Mouse (Mus musculus) bone marrow, adult 2 months (tissue): ENCODE measurements at regions not wholly inside any gene's neighbourhood (a gene's known extent, or its start where the extent isn't known, plus 50 kb on each side); places are given as distances from the start of the nearest gene placed in this dataset.

Experiments used
- H3K27ac ChIP-seq: fragments of 200-500 bp; 2 replicates; pipeline ENCODE4 v1.5.1; 2012; ENCODE audit warnings: low read depth, mild to moderate bottlenecking, control low read depth, inconsistent platforms, low read length; ENCODE audit not compliant: control insufficient read depth, poor library complexity, insufficient read depth
- H3K4me1 ChIP-seq: fragments of 200-500 bp; 2 replicates; pipeline ENCODE4 v1.6.1; 2011; ENCODE audit warnings: low read length; ENCODE audit not compliant: control insufficient read depth, insufficient read depth
- H3K4me3 ChIP-seq: fragments of 200-500 bp; replicated peaks from 2 replicates; pipeline ENCODE3; 2011; ENCODE audit warnings: mild to moderate bottlenecking, low read depth, low read length, control low read depth; ENCODE audit not compliant: control insufficient read depth
- CTCF ChIP-seq: fragments of 200-500 bp; IDR thresholded peaks from 2 replicates; pipeline ENCODE4 v1.5.1; 2011; ENCODE audit warnings: low read length, control low read depth; ENCODE audit not compliant: control insufficient read depth, insufficient read depth
- POLR2A ChIP-seq: fragments of 200-500 bp; IDR thresholded peaks from 2 replicates; pipeline ENCODE4 v1.6.1; 2011; ENCODE audit warnings: low read depth, mild to moderate bottlenecking, control low read depth, low read length, borderline replicate concordance; ENCODE audit not compliant: control insufficient read depth
- WGBS: fragments of 180-500 bp; shearing (Covaris S2); methylation state at CpG from one replicate; pipeline ENCODE4 v1.1.7; 2018; 5-methylcytosine and 5-hydroxymethylcytosine counted together

- Histone ChIP-seq H3K4me1 (no peaks in the 10 kb centered on the region; the same call in 1 of the 2 replicates), H3K4me3 (no peak overlapping the region), H3K27ac (no peak overlapping the region)
- TF ChIP-seq CTCF (no peak), POLR2A (no peak)
- 74% methylated on average over 3 of the region's 3 CpGs for WGBS
Measured at GRCm38 (mm10) chr13:37220436-37220835, 124.6 kb upstream of the Ly86 start.

GRCm38 (mm10) chr13:37218596-37218995, 126.4 kb upstream of the Ly86 start:
- 5% methylated on average over 4 of the region's 4 CpGs for WGBS
- no peak overlapping the region for H3K27ac ChIP-seq

GRCm38 (mm10) chr13:37214590-37215282, 130.3 kb upstream of the Ly86 start:
- no peak overlapping the region for H3K27ac ChIP-seq
- no peak overlapping the region for H3K4me3 ChIP-seq
- H3K4me1 ChIP-seq = peaks cover 2% of the 10 kb centered on the region
- 35% methylated on average over 8 of the region's 8 CpGs for WGBS
- TF ChIP-seq CTCF = no peak
- TF ChIP-seq POLR2A = no peak

More at GRCm38 (mm10) chr13:37218596-37218995, 126.4 kb upstream of the Ly86 start:
- peaks cover 2% of the 10 kb centered on the region for H3K4me1 ChIP-seq
- TF ChIP-seq CTCF (no peak), POLR2A (no peak)
- no peak overlapping the region for H3K4me3 ChIP-seq

GRCm38 (mm10) chr13:37197136-37197535, 147.1 kb upstream of the F13a1 start:
- no peaks in the 10 kb centered on the region; the same call in 1 of the 2 replicates for H3K4me1 ChIP-seq
- WGBS = 80% methylated on average over 2 of the region's 2 CpGs
- no peak overlapping the region for H3K4me3 ChIP-seq
- no peak overlapping the region for H3K27ac ChIP-seq
- TF ChIP-seq POLR2A = no peak

GRCm38 (mm10) chr13:37195857-37196256, 145.8 kb upstream of the F13a1 start:
- Histone ChIP-seq H3K27ac (no peak overlapping the region), H3K4me1 (no peaks in the 10 kb centered on the region), H3K4me3 (no peak overlapping the region)
- no peak for TF ChIP-seq POLR2A
- no peak for TF ChIP-seq CTCF
- WGBS = 67% methylated on average over 1 of the region's 1 CpGs

DNA sequence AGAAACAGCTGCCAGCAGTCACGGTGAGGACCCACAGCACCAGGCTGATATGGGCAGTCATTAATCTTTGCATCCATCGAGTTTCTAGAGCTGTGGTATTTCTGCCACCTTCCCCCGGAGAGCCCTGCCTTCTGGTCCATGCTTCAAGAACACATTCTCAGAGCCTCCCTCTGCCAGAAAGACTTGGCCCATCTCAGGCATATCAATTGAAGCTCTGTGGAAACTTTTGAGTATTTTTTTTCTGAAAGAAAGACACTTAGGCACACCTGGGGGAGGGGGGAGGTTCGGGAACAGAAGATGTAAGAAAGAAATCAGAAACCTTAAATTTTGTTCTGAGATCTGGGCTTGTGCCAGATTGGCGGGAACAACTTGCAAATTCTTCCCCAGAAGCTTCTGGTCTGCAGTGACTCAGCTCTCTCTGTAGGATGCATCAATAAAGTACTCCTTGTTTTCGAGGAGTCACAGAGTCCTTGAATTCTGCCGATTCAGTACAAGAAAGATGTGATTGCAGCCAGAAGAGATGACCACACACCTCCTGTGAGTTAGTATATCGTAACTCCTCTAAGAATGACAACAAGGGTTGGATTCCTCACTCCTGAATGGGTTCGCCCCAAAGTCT, 131.2 kb upstream of the F13a1 start:
- H3K27ac ChIP-seq = no peak overlapping the region
- no peak overlapping the region for H3K4me3 ChIP-seq
- no peaks in the 10 kb centered on the region for H3K4me1 ChIP-seq
- no peak for TF ChIP-seq POLR2A
- no peak for TF ChIP-seq CTCF
- 22% methylated on average over 9 of the region's 9 CpGs for WGBS

DNA sequence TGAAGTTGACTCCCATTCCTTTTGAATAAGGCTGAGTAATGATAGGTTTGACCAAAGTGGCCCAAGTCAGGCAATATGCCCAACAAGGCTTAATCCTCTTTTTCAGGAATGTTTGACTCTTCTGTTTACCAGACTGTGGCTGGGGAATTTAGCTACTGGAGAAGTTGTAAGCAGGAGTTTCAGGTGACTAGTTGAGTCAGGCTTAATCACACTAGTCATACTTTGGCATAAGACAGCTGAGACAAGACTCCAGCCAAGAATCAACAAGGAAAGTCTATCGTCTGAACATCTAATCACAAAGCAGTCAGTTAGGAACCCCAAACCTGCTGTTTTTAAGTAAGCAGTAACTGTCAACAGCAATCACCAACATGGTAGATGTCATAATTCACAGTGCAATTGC, 126.5 kb upstream of the F13a1 start:
- Histone ChIP-seq H3K4me1 (no peaks in the 10 kb centered on the region), H3K4me3 (no peak overlapping the region), H3K27ac (no peak overlapping the region)
- TF ChIP-seq POLR2A = no peak
- TF ChIP-seq CTCF = no peak
- WGBS = 84% methylated on average over 1 of the region's 1 CpGs

DNA sequence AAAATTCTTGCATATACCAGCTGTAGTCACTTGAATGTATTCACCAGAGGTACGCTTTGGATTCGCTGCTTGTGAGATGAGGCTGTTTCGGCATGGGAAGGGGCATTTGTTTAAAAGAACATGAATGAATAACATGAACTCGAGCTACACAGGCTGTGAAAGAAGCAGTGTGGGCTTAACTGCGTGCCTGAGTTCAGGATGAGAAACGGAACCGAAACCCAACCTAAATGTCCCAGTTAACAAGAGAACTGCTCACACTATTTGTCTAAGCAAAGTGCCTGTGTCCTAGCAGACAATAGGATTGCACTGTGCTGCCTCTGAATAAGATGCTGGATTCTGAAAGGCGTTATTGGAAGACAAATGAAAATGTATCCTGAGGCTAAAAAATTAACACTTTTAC, 126.0 kb upstream of the F13a1 start:
- Histone ChIP-seq H3K4me3 (no peak overlapping the region), H3K4me1 (no peaks in the 10 kb centered on the region), H3K27ac (no peak overlapping the region)
- 83% methylated on average over 8 of the region's 8 CpGs for WGBS
- no peak for TF ChIP-seq CTCF
- TF ChIP-seq POLR2A = no peak
